12 mouse cellular contexts compared by ENCODE assay signal in genomic region chr9:37120801-37121200, GRCm38 (mm10). TPM values are rescaled to one million over a fixed set of nuclear protein-coding genes. Genes with fewer than 3 reads are reported as not detected.
DNase-seq lines count a peak whose midpoint lies in the region; ATAC-seq and TF ChIP-seq lines count a peak whose summit lies in the region.
"Had no signal": no experiment of that assay in that cellular context is flagged by ENCODE, and none has a peak within 500 bp of the region (broad histone marks: within the 10 kb centered on the region; RNA-seq: fewer than 3 reads in every experiment).

No protein-coding gene starts in this region.

- no peak overlapping the region for H3K9ac ChIP-seq in neural tube, embryonic 15.5 days (replicated peaks)
- H3K9ac ChIP-seq: forebrain, embryonic 12.5 days; liver, embryonic 13.5 days; midbrain, embryonic 15.5 days had no signal

- peak overlapping the region; percentile 20 for H3K27ac ChIP-seq in left cerebral cortex, adult 2 months
- peak overlapping the region; percentile 67 for H3K27ac ChIP-seq in neural tube, embryonic 15.5 days (replicated peaks)
- H3K27ac ChIP-seq: forebrain, embryonic 12.5 days; liver, embryonic 13.5 days; midbrain, embryonic 15.5 days had no signal

- no peaks in the 10 kb centered on the region for H3K36me3 ChIP-seq in neural tube, embryonic 15.5 days
- H3K36me3 ChIP-seq: forebrain, embryonic 12.5 days; liver, embryonic 13.5 days; midbrain, embryonic 15.5 days had no signal

- DNase-seq in cerebellum, postnatal 10 days, result peak; percentile 36 to 41
- no peak for DNase-seq in cerebellum, adult 11 months
- no peak for DNase-seq in left cerebral cortex, adult 2 months (ENCODE audit: extremely low spot score in 1 of 2, low spot score in 2 of 2)
- no peak for DNase-seq in left cerebral cortex, adult 18-20 months (ENCODE audit: low spot score in 2 of 2)
- peak; percentile 76 to 84 for DNase-seq in heart, adult 9 months (ENCODE audit: low spot score in 2 of 2)
- no peak for DNase-seq in spleen, postnatal 14 days (ENCODE audit: low spot score in 2 of 2)
- DNase-seq: layer of hippocampus, adult 9-11 months; liver, embryonic 13.5 days had no signal

- WGBS in neural tube, embryonic 15.5 days, result 40% methylated on average over 6 of the region's 6 CpGs

- H3K4me3 ChIP-seq in left cerebral cortex, adult 2 months, result no peak overlapping the region
- H3K4me3 ChIP-seq in neural tube, embryonic 15.5 days (replicated peaks), result no peak overlapping the region
- H3K4me3 ChIP-seq: forebrain, embryonic 12.5 days; liver, embryonic 13.5 days; midbrain, embryonic 15.5 days had no signal

- TF ChIP-seq CTCF in left cerebral cortex, adult 2 months (IDR thresholded peaks at IDR 0.05), result no peak; the same call in 1 of the 2 replicates

- H3K4me1 ChIP-seq in neural tube, embryonic 15.5 days, result peaks cover 68% of the 10 kb centered on the region
- H3K4me1 ChIP-seq: liver, embryonic 13.5 days had no signal

- H3K4me2 ChIP-seq in neural tube, embryonic 15.5 days, result no peak overlapping the region
- H3K4me2 ChIP-seq: forebrain, embryonic 12.5 days; liver, embryonic 13.5 days; midbrain, embryonic 15.5 days had no signal

- intact Hi-C loops in left cerebral cortex, adult 2 months (cut with DNase I), result no loop called here

- H3K27me3 ChIP-seq in neural tube, embryonic 15.5 days (replicated peaks), result no peaks in the 10 kb centered on the region; the same call in 1 of the 2 replicates
- H3K27me3 ChIP-seq: liver, embryonic 13.5 days; midbrain, embryonic 15.5 days had no signal

- ATAC-seq in neural tube, embryonic 15.5 days (ENCODE audit: low FRiP score), result peak; percentile 2; the same call in 1 of the 2 replicates
- ATAC-seq in inflammation-experienced regulatory T-cells, adult 6 months, result no peak
- ATAC-seq: midbrain, embryonic 15.5 days had no signal

- H3K9me3 ChIP-seq in neural tube, embryonic 15.5 days (replicated peaks), result no peaks in the 10 kb centered on the region
- H3K9me3 ChIP-seq: forebrain, embryonic 12.5 days; liver, embryonic 13.5 days; midbrain, embryonic 15.5 days had no signal

RNA-seq across cellular contexts. Expression of gene Pknox2, which starts 26.4 kb away (rescaled TPM):
- total RNA-seq in left cerebral cortex, adult 2 months (2021), result 10 to 100 TPM; 79.1 to 84.5 TPM
- 10 to 100 TPM; 83.0 to 90.7 TPM for total RNA-seq in left cerebral cortex, adult 18-20 months (2021)
- polyA plus RNA-seq in neural tube, embryonic 15.5 days (2015; fragmentation: Nextera tagmentation; extraction: Ambion mirVana), result 46.1 and 52.3 TPM in 2 replicates
- polyA plus RNA-seq in inflammation-experienced regulatory T-cells, adult 6 months (2017; shearing (Covaris generic)), result not detected

Comparison
In these comparisons a context has a peak if more than half of its experiments do, and no peak if none do; other contexts are left out.
1. DNase-seq: peak in cerebellum, postnatal 10 days (2 of 2) and heart, adult 9 months (2 of 2); none in cerebellum, adult 11 months (single experiment), left cerebral cortex, adult 2 months (0 of 2), left cerebral cortex, adult 18-20 months (0 of 2) and spleen, postnatal 14 days (0 of 2).